Mouse (Mus musculus) lung, postnatal 25 days (tissue): ENCODE measurements around the gene Otud7a.

Source experiments
- DNase-seq: peaks from one replicate; pipeline ENCODE4 v3.0.0; 2022; ENCODE audit warnings: low spot score

The Otud7a gene

DNA sequence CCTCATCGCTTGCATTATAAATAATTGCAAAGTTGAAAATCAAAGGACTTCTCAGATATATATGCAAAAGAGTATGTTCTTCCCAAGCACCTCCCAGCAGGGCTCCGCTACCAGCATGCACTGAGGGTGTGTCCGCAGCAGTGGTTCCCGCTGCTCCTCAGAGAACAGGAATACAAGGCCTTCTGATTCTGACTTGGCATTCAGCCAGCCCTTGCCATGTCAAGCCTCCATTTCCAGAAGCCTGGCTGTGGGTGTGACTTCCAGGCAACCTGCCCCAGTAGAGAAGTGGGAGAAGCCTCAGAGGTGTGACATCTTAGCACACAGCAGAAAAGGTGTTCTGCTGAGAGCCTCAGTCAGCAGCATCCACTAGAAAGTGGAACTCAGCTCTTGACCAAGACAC lies 253.4 kb downstream of the Otud7a start:
- no peak for DNase-seq

DNA sequence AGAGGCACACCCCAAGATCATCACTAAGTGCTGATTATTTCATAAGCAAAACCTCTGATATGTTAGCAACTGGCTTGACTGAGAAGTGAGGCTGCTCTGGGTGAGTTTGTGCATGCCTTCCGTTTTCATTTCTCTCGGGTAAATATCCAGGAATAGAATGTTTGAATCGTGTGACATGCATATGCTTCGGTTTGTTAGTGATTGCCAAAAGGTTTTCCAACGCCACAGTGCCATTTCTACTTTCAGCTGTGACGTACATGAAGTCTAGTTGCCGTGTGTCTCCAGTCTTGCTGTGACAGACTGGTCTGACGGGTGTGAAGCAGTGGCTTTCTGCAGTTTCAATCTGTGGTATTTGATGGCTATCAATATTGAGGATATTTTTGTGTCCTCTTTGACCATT lies 273.4 kb downstream of the Otud7a start:
- DNase-seq = no peak

DNA sequence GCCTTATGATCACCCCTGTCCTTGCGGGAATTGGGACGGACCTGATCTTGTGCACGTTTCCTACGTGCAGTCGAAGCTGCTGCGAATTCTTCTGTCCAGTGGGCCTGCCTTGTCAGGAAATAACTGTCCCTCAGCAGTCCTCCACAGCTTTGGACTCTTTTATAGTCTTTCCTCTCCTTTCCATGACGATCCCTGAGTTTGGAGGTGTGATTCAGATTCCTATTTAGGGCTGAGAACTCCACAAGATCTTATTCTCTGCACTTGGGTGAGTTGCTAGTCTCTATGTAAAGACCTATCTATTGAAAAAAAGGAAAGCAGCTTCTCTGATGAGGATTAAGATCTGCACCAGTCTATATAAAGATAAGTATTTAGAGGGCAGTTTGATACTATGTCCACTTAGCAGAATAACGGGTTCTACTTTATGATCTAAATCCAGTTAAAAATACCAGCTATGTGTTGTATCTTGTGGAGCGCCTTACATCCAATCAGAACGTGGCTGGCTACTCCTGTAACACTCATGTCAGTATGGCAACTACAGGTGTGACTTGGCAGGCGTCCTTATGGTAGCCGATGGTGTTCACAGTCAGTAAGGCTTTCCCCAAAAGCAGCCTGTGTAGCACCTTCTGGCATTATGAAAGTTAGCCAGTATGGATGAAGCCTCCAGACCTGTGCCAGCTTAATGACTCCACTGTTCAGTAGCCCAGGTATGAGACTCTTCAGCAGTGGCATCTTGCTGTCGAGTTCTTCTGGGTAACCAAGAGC lies 274.8 kb downstream of the Otud7a start:
- no peak for DNase-seq

DNA sequence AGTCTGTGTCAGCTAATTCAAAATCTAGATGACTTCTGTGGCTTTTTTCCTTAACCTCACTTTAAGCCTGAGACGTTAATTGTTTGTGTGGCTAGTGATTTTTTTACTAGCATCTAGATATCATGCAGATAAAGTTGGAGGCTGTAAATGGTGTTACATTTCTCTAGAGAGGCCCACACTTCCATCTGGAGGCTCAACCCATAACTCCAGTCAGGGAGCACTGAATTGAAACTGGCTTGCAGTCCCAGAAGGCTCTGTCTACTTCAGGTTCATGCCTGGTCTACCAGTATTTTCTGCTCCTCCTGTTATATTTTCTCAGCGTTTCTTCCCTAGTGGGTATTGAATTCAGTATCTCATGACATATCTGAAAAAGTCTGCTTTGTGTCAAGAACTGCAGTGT lies 276.1 kb downstream of the Otud7a start:
- DNase-seq = no peak

DNA sequence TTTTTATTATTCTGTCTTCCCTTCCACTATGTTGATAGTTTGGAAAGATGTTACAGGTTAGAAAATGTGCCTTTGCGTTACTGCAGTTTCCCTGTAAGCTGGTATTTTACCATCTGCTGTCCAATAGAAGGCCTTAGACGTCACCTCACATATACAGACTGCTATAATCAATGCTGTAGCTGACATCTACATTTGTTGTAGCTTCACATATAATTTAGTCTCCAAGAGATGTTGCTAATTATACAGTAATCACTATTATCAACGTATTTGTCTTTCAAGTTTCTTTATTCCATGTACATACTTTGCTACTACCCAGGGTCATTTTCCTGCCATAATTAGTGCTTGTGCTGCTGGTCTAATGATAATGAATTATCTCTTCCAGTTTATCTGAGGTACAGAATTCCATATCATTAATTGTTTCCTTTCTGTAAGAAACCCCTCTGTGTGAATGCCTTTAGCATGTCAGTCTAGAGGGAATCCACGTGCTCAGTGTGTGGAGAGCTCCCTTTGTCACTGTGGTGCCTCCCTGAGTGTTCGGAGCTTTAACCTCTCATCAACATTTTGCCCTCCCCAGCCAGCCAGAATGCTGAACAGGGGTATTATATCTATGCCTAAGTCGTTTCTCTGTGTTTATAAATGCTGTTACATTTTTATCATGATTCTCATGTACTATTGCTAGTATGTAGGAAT lies 280.6 kb downstream of the Otud7a start:
- no peak for DNase-seq

DNA sequence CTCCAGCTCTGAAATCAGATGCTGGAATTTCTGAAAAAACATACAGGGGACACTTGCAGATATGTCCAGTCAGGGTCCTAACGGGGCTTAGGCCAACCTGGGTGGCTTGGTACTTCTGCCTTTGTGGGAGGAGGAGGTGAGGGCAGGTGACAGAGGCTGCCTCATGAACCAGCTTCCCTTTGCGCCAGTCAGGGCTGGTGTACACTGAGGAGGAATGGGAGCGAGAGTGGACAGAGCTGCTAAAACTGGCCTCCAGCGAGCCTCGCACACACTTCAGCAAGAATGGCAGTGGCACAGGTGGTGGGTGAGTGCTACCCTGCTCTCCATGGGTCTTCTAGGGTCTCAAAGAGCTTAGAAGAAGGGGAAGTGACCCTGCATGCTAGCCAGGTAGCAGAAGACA lies 285.1 kb downstream of the Otud7a start:
- DNase-seq = no peak

DNA sequence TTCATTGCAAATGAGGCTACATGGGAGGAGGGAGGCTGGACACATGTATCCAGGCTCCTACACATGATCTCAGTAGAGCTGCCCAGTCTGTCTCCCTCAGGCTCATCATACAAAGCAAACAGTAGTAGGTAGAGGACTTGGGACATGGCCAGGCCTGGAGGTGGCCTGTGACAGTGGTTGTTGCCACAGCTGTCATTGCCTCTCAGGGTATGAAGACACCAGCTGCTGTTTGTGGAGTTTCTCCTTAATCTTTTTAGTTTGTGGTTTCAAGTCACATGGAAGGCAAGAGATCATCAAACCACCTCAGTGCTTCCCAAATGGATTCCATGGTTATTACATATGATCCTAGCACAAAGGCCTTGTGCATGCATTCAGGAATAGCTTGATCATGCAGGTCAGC lies 285.5 kb downstream of the Otud7a start:
- DNase-seq = no peak

DNA sequence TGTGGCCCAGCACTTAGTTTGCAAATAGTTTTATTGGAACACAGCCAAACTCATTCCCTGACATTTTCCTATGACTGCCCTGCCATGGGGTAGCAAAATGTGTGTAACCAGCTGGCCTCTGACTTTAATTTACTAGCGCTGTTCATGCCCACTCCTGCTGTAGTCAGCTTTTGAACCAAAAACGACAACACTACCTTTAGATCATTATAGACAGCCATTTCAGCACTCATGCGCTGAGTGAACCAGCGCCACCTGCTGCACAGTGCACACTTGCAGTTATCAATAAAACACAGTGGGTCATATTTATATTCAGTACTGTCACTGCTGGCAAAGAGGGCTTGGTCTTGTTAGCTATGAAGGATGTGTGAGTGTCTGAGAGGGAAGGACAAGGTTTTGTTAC lies 293.2 kb downstream of the Otud7a start:
- DNase-seq = no peak

DNA sequence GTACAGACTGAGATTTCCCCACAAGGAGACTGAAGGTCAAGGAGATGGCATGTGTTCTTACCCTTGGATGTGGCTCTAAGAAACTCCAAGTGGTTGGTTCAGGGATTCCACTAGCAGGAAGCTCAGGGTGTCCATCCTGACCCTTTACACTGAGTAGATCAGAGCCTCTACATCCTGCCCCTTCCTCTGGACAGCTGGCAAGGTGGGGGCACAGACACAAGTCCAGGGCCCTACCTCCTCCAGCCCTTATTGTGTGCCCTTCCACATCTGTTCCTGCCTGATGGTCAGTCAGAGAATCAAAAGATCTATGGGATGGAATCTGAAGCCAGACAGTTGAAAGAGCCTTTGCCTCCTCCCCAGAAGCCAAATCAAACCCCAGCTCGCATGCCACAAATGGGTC lies 293.6 kb downstream of the Otud7a start:
- DNase-seq = no peak

DNA sequence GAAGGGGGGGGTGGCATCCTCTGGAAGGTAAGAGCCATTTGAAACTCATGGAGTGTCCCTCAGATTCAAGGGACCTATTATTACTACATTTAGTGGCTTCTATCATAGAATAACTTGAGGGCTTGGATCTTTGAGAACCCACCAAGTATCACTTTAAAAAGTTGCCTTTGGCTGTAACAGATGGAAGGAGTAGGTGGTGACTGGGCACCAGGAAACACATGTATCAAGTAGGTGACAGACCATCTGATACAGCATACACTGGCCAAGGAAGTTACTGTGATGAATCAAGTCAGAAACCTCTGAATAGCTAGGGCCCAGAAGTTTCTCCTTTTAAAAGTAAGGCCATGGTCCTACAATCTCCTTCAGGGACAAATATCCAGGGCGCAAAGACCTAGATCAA lies 298.6 kb downstream of the Otud7a start:
- no peak for DNase-seq

DNA sequence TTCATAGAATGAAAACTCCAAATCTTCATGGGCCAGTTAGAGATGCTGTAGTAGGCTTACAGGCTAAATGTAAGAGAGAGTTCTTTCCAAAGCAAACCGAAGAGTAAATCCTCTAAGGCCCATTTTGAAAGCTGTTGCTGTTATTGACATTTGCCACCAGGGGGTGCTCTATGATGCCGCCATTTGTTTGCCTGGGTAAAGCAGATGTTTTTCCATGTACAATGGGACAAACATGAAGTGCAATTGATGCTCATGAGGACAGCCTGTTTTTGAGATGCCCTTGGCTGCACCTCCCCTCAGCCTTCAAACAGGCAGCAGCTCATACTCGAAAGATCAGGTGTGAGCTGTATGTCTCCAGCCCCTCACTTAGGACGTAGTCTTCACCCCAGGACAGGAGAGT lies 307.5 kb downstream of the Otud7a start:
- peak; percentile 46 for DNase-seq

DNA sequence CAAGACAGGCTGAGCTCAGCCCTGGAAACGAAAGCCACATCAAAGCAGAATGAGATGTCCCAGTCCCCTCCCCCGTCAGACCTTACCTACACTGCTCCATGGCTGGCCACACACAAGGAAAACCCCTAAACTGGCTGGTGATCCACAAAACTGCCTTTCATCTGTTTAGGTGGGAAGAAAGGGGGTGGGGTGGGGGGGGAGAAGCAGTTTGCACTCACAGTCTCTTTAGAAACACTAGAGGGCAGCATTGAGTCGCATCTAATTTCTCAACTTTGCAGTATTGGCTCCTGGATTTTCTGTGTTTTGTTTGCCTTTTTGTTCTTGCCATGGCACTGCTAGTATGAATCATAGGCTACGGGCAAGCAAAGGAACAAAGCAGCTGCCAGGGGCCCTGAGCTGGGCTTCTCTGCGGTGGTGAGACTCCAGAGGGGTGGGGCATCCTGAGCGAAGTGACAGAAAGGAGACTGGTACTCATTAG lies 308.8 kb downstream of the Otud7a start:
- DNase-seq = peak; percentile 77

DNA sequence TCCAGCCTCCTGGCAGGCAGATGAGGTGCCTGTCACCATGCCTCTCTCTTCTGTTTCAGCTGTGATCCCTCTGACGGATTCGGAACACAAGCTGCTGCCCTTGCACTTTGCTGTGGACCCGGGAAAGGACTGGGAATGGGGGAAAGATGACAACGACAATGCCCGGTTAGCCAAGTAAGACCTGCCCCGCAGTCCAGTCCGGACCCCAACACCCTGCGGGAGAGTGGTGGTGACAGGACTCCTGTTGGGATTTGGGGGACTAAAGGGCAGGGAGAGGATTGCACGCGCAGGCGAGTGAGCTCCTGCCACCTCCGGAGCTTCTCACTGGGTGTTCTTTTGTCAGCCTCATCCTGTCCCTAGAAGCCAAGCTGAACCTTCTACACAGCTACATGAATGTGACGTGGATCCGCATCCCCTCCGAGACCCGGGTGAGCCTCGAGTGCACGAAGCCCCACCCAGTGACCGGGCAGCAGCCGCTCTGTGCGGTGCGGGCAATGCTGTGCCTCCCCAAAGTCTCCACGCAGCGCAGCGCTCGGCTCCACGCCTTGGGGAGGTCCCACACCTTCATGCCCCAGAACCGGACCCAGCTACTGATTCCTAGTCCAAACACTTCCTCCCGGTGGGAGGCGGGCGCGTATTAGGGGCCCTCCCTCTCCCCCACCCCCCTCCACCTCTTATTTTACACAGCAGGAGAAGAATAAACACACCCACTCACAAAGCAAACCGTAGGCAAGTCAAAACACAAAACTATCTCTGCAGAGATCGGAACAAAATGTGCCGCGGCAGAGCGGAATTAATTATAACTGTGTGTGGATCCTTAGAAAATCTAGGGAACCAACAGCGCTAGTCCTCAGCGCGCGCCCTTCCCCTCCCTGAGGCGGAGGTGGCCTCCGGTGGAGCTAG lies 310.3 kb downstream of the Otud7a start:
- peak; percentile 74 for DNase-seq

DNA sequence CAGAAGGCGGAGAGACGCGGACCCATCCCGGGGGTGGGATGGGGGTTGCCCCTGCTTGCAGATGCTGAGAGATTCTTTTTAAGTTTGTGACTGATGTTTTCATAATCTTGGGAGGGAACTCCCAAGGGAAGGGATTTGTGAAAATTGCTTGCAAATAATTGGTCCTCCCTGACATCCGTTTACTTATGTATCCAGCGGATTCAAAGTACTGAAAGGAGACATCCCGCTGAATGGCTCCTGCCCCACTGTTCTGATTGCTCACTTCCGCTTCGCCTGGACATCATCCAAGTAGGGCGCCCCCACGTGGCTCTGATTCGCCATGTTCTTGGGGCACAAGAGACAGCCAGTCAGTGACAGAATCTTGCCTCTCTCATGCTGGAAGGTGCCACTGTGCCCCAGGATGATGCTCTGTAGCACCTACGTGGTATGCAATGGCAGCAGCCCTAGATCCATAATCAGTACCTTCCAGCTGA lies 311.0 kb downstream of the Otud7a start:
- DNase-seq = peak; percentile 90

DNA sequence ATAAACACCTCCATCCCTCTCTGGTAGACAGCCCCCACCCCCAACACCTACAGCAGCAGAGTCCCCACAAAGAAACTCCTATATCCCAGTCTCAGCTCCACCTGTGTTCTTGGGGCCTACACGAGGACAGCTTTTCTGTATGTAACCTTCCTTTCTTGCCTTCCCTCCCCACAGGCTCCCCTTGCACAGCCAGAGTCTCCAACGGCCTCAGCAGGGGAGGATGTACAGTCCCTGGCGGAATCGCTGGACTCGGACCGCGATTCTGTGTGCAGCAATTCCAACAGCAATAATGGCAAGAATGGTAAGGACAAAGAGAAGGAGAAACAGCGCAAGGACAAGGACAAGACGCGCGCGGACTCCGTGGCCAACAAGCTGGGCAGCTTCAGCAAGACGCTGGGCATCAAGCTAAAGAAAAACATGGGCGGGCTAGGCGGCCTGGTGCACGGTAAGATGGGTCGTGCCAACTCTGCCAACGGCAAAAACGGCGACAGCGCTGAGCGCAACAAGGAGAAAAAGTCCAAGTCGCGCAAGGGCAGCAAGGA lies 312.7 kb downstream of the Otud7a start:
- DNase-seq = no peak

DNA sequence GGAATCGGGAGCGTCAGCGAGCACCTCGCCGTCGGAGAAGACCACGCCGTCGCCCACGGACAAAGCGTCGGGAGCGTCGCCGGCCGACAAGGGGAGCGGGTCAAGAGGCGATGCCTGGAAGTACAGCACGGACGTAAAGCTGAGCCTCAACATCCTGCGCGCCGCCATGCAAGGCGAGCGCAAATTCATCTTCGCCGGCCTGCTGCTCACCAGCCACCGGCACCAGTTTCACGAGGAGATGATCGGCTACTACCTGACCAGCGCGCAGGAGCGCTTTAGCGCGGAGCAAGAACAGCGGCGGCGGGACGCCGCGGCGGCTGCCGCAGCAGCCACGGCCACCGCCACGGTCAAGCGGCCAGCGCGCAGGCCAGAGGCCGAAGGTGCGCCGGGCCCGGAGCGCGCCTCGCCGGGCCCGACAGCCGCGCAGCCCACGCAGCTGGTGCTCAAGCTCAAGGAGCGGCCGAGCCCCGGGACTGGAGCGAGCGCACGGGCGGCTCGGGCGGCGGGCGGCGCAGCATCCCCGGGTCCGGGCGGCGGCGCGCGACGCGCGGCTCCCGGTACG lies 313.2 kb downstream of the Otud7a start:
- no peak for DNase-seq

DNA sequence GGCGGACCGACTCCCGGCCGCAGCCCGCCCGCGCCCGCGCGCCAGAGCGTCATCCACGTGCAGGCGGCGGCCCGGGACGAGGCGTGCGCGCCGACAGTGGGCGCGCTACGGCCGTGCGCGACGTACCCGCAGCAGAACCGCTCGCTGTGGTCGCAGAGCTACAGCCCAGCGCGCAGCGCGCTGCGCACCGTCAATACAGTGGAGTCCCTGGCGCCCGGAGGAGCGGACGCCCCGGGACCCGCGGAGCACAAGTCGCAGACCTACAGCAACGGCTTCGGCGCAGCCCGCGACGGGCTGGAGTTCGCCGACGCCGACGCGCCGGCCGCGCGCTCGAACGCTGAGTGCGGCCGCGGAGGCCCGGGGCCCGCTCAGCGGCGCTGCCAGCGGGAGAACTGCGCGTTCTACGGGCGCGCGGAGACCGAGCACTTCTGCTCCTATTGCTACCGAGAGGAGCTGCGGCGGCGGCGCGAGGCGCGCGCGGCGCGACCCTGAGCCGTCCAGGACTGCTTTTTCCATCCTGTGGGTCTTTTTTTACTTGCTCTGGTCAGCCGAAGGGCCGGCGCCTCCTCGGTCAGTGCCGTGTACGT lies 313.8 kb downstream of the Otud7a start:
- DNase-seq = no peak

DNA sequence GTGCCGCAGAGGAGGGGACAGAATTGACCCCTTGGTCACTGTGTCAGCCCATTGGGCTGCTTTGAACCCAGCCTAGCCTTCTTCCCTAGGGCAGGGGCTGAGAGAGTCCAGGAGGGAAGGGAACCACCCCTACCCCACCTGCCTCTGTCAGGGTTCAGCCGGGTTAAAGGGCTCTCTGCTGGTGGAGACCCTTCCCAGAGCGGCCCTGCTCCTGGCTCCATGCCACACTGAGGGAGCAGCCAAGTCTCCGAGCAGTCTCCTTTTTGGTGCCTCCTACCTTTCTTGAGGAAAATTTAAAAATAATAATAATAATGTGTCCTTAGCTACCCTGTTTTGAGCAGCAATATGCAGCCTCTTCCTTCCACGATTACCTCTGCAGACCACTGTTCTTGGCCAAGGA lies 315.1 kb downstream of the Otud7a start:
- no peak for DNase-seq

DNA sequence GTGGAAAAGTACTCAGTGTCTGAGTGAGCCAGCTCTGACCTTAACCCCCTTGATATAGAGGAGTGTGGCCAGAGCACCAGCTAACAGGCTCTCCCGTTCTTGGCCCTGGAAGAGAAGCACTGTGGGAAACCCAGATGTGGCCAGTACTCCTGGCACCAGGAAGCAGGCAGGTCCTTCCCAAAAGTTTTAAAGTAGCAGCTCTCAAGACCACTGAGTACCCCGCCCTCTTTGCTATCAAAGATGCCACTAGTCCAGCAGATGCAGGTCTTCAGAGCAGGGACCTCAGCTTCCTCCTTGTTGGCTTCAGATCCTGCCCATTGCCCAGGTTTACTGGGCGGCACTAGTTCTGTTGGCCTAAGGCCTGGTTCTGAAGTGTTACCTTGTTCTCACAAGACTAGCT lies 318.0 kb downstream of the Otud7a start:
- no peak for DNase-seq

DNA sequence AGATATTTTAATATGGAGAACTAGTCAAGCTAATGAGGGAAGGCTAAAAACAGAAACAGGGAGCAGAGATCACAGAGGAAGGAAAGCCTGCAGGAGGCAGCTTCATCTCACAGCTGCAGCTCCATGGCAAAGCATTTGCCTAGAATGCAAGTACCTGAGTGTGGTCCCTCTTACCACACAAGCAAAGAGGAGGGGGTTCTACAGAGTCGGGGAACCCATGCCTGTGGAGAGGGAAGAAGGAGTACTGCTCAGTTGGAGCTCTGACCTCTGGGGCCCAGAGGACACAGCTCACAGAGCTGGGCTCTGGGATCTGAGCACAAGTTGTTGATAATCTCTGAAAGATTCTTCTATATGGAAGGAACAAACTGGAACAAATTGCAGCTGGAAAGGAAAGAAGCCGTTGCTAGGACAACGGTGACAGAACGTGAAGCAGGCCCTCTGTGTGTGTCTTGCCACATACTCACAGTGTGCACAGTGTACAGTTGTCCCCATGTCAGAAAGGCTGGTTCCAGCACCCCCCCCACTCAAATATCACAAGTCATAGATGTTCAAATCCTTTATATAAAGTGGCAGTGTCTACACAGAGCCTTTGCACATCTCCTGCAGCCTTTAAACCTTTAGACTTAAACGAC lies 324.0 kb downstream of the Otud7a start:
- no peak for DNase-seq

DNA sequence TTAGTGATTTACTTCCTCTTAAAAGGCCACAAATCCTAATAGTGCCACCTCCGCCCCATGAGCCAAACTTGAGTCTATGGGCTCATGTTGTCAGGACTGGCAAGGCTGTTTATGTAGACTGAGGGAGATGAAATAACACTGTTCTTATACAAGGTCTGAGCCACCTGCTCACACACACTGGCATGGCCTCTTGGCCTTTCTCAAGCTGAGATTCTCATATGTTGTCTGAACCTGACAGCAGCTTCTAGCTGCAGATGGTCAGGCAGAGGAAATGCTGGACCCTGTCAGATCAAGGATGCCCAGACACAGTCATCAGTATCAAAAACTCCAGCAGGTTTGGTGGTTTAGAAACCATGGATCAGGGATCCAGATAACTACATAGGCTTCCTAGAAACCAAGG lies 328.7 kb downstream of the Otud7a start:
- no peak for DNase-seq
